Mouse (Mus musculus) forebrain, embryonic 16.5 days (tissue): ENCODE measurements around the gene Micu1. TPM values are rescaled to one million over a fixed set of nuclear protein-coding genes. Genes with fewer than 3 reads are reported as not detected.
"Not testable (repeated sequence)": the region's sequence is repeated elsewhere in the genome, so short reads cannot be mapped to it uniquely, and the experiment has no call there.

ENCODE experiments used
- ATAC-seq: fragments of 200-750 bp; cut with Nextera tagmentation; 2 replicates; pipeline ENCODE4 v1.8.0; 2017; ENCODE audit warnings: mild to moderate bottlenecking, moderate library complexity
- H3K27ac ChIP-seq: fragments of 300-500 bp; sonication (generic); 2 replicates; pipeline ENCODE4 v1.5.1; 2014; ENCODE audit warnings: low read length, control low read depth
- H3K27me3 ChIP-seq: fragments of 300-500 bp; sonication (generic); replicated peaks from 2 replicates; pipeline ENCODE4 v1.6.1; 2014; ENCODE audit warnings: low read length; ENCODE audit not compliant: control insufficient read depth, insufficient read depth
- H3K36me3 ChIP-seq: fragments of 300-500 bp; sonication (generic); 2 replicates; pipeline ENCODE4 v1.6.1; 2014; ENCODE audit not compliant: control insufficient read depth, insufficient read depth
- H3K4me1 ChIP-seq: fragments of 300-500 bp; sonication (generic); replicated peaks from 2 replicates; pipeline ENCODE4 v1.6.1; 2014; ENCODE audit warnings: low read length; ENCODE audit not compliant: control insufficient read depth, insufficient read depth
- H3K4me2 ChIP-seq: fragments of 300-500 bp; sonication (generic); 2 replicates; pipeline ENCODE4 v1.6.1; 2014; ENCODE audit warnings: mild to moderate bottlenecking, low read length, control low read depth
- H3K4me3 ChIP-seq: fragments of 300-500 bp; sonication (generic); replicated peaks from 2 replicates; pipeline ENCODE4 v1.5.1; 2014; ENCODE audit warnings: mild to moderate bottlenecking, low read length, control low read depth
- H3K9ac ChIP-seq: fragments of 300-500 bp; sonication (generic); replicated peaks from 2 replicates; pipeline ENCODE4 v1.6.1; 2014; ENCODE audit warnings: low read depth, low read length, control low read depth
- H3K9me3 ChIP-seq: fragments of 300-500 bp; sonication (generic); 2 replicates; pipeline ENCODE4 v1.6.1; 2016; ENCODE audit warnings: low read length; ENCODE audit not compliant: control insufficient read depth
- WGBS: fragments of 180-500 bp; shearing (Covaris S2); extraction: QIAGEN DNeasy Blood & Tissue Kit; methylation state at CpG from one replicate; pipeline ENCODE4 v1.1.7; 2014; 5-methylcytosine and 5-hydroxymethylcytosine counted together
- polyA plus RNA-seq: library from polyadenylated mRNA; unstranded; fragments of >200 nt; fragmentation: Nextera tagmentation; extraction: Ambion mirVana; gene quantifications from 2 replicates; pipeline ENCODE4 v1.2.1, GENCODE M21; 2015

Micu1 gene
- polyA plus RNA-seq, 1 experiment from 2014 or later: 76.0 TPM

- Histone ChIP-seq H3K4me3 (no peak overlapping the region), H3K27ac (no peak overlapping the region), H3K9me3 (no peaks in the 10 kb centered on the region), H3K27me3 (no peaks in the 10 kb centered on the region), H3K4me2 (no peak overlapping the region), H3K4me1 (peaks cover 8% of the 10 kb centered on the region), H3K9ac (no peak overlapping the region), H3K36me3 (no peaks in the 10 kb centered on the region)
- 45% methylated on average over 1 of the region's 1 CpGs for WGBS
- ATAC-seq: no peak
These were observed 173.1 kb downstream of the Micu1 start for GRCm38 (mm10) chr10:59875396-59875795.

GRCm38 (mm10) chr10:59876698-59877097 is 174.4 kb downstream of the Micu1 start:
- not testable (repeated sequence) for H3K27ac ChIP-seq, ATAC-seq, H3K36me3 ChIP-seq, H3K9ac ChIP-seq, H3K4me3 ChIP-seq, H3K4me2 ChIP-seq, H3K27me3 ChIP-seq, H3K9me3 ChIP-seq
- 95% methylated on average over 3 of the region's 4 CpGs for WGBS
- H3K4me1 ChIP-seq: peaks cover 18% of the 10 kb centered on the region

GRCm38 (mm10) chr10:59877421-59878117 is 175.3 kb downstream of the Micu1 start:
- H3K9ac ChIP-seq: no peak overlapping the region
- no peak overlapping the region for H3K4me3 ChIP-seq
- H3K27me3 ChIP-seq: no peaks in the 10 kb centered on the region
- no peaks in the 10 kb centered on the region for H3K9me3 ChIP-seq
- ATAC-seq: no peak
- peaks cover 21% of the 10 kb centered on the region for H3K4me1 ChIP-seq
- WGBS: 79% methylated on average over 15 of the region's 15 CpGs
- H3K36me3 ChIP-seq: no peaks in the 10 kb centered on the region
- H3K27ac ChIP-seq: no peak overlapping the region
- no peak overlapping the region for H3K4me2 ChIP-seq

- Histone ChIP-seq H3K27ac (peak overlapping the region; percentile 100), H3K4me2 (peak overlapping the region; percentile 74), H3K9ac (peak overlapping the region; percentile 99), H3K4me3 (peak overlapping the region; percentile 96), H3K4me1 (peaks cover 21% of the 10 kb centered on the region), H3K27me3 (no peaks in the 10 kb centered on the region), H3K9me3 (no peaks in the 10 kb centered on the region), H3K36me3 (no peaks in the 10 kb centered on the region)
- peak; percentile 10; the same call in 1 of the 2 replicates for ATAC-seq
- WGBS: 20% methylated on average over 5 of the region's 5 CpGs
These were observed 176.5 kb downstream of the Micu1 start for GRCm38 (mm10) chr10:59878823-59879222.

- Histone ChIP-seq H3K27ac (peak within 1 kb of the TSS; percentile 100), H3K4me3 (peak within 1 kb of the TSS; percentile 96)
- WGBS: under 1% methylated on average over 76 of the region's 80 CpGs
These were observed 177.2 kb downstream of the Micu1 start, which contains the start of gene Dnajb12 for GRCm38 (mm10) chr10:59879255-59880028. TSS of gene Dnajb12 (plus strand) at chr10:59879556.

GRCm38 (mm10) chr10:59880029-59880386 is 177.7 kb downstream of the Micu1 start:
- H3K4me1 ChIP-seq: peaks cover 21% of the 10 kb centered on the region
- H3K9me3 ChIP-seq: no peaks in the 10 kb centered on the region
- H3K36me3 ChIP-seq: no peaks in the 10 kb centered on the region
- H3K27ac ChIP-seq: peak overlapping the region; percentile 100
- no peaks in the 10 kb centered on the region for H3K27me3 ChIP-seq
- peak overlapping the region; percentile 99 for H3K9ac ChIP-seq
- peak; percentile 56 for ATAC-seq
- H3K4me2 ChIP-seq: peak overlapping the region; percentile 83
- peak overlapping the region; percentile 96 for H3K4me3 ChIP-seq
- 0% methylated on average over 13 of the region's 13 CpGs for WGBS

More at GRCm38 (mm10) chr10:59879255-59880028, 177.2 kb downstream of the Micu1 start, which contains the start of gene Dnajb12:
- H3K9me3 ChIP-seq: no peaks in the 10 kb centered on the region
- H3K9ac ChIP-seq: peak within 1 kb of the TSS; percentile 99
- peak; percentile 94 for ATAC-seq
- H3K27me3 ChIP-seq: no peaks in the 10 kb centered on the region
- H3K4me1 ChIP-seq: peaks cover 21% of the 10 kb centered on the region
- no peaks in the 10 kb centered on the region for H3K36me3 ChIP-seq
- H3K4me2 ChIP-seq: peak within 1 kb of the TSS; percentile 83

- Histone ChIP-seq H3K4me2 (peak overlapping the region; percentile 83), H3K36me3 (no peaks in the 10 kb centered on the region), H3K4me1 (peaks cover 21% of the 10 kb centered on the region), H3K4me3 (peak overlapping the region; percentile 96; the same call in 1 of the 2 replicates), H3K9ac (no peak overlapping the region), H3K27me3 (no peaks in the 10 kb centered on the region), H3K9me3 (no peaks in the 10 kb centered on the region), H3K27ac (no peak overlapping the region)
- no peak for ATAC-seq
- 91% methylated on average over 7 of the region's 7 CpGs for WGBS
These were observed 178.6 kb downstream of the Micu1 start for GRCm38 (mm10) chr10:59880837-59881236.

GRCm38 (mm10) chr10:59884327-59885173 is 182.3 kb downstream of the Micu1 start:
- WGBS: 92% methylated on average over 10 of the region's 10 CpGs

More at GRCm38 (mm10) chr10:59884327-59885173, 182.3 kb downstream of the Micu1 start:
- Histone ChIP-seq H3K27me3 (no peaks in the 10 kb centered on the region), H3K27ac (no peak overlapping the region), H3K4me3 (no peak overlapping the region), H3K9ac (no peak overlapping the region), H3K9me3 (no peaks in the 10 kb centered on the region), H3K36me3 (no peaks in the 10 kb centered on the region), H3K4me2 (no peak overlapping the region), H3K4me1 (peaks cover 15% of the 10 kb centered on the region)
- no peak for ATAC-seq
